Mouse (Mus musculus) frontal cortex, postnatal 25 days (tissue): ENCODE measurements around the gene Anp32b.

Experiments used
- DNase-seq, 2 experiments: peaks; one replicate each; pipeline ENCODE4 v3.0.0; 2022; ENCODE audit warnings: low spot score in 2 of 2

The Anp32b gene

DNA sequence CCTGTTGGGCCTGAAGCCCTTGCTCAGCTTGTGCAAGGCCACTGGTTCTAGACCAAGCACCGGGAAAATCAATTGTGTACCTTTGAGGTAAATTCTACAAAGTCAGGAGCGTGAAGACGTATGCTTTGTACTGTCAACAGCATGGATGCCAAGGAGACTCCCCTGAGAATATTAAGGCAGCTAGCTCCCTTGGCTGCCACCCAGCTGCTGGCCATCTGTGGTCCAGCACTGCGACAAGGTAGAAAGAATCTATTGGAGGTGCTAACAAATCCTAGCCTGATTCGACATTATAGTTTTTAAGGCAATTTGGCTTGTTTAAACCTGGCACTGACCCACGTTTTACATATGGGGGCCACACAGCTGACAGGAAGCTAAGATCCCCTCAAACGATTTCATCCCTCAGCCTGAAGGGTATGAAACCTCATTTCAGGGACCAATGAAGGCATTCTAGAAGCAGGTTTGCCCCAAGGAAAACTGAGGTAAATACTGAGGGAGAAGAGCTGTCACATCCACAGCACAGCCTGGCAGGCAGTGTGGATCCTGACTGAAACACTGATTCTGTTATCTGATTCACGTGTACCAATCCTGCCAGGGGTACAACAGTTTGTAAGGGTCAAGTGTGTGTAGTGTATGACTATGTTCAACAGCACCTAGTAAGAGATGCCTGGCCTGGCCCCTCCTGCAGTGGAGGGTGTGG lies 54.8 kb downstream of the Anp32b start:
- DNase-seq, result no peak

DNA sequence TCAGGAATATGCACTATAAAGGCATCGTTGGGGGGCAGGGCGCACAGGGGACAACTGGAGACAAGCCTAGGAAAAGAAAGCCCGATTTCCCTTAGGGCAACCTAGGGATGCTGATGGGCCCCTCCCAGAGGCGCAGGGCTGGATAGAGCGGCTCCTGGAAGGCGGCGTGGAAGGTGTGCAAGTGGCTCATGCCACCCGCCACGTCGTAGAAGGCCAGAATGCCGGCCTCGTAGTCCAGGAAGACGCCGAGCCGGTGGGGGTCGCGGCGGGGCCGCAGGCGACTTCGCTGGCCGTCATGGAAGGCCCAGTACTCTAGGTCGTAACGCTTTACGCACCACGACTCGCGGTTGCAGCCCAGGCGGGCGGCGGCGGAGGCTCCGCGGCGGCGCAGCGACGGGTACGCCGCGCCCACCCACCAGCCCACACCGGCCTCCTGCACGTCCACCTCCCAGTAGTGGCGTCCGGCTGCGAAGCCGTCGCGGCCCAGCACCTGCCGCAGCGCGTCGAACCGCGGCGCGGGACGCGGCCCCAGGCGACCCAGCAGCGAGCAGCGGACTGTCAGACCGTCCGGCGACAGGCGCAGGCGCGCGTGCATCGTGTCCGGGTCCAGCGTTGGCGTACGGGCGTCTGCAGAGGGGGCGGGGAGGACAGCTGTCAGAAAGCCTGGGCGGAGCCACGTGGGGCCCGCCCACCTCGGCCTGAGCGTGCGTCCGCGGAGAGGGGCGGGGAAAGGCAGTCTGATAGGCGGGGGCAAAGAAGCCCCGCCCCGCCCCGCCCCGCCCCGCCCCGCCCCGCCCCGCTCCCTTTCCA lies 56.3 kb downstream of the Anp32b start:
- DNase-seq, result peak; percentile 81 to 86

DNA sequence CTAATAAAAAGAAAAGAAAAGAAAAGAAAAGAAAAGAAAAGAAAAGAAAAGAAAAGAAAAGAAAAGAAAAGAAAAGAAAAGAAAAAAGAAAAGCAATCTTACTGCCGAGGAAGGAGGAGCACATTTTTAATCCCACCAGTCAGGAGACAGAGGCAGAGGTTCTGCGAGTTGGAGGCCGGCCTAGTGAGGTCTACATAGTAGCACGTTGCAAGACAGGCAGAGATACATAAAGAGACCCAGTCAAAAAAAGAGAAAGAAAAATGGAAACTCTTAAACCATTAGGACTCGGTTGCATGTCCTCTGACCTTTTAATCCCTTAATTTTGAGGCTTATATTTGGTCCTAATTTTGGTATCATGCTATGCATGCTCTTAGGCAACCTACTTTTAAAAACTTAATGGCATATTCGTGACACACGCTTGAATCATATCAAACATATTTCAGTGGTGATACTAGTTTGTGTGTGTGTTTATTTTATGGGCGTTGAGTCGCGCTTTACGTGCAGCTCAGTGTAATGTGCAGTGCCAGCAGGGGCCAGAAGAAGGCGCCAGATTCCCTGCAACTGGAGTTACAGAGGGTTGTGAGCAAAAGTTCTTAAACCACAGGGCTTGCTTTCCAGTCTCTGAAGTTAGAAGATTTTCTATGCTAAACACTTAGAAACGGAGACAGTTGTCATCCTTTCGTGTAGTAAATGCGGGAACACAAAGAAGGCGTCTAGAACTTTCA lies 57.2 kb downstream of the Anp32b start:
- DNase-seq, result peak; percentile 62 to 66

DNA sequence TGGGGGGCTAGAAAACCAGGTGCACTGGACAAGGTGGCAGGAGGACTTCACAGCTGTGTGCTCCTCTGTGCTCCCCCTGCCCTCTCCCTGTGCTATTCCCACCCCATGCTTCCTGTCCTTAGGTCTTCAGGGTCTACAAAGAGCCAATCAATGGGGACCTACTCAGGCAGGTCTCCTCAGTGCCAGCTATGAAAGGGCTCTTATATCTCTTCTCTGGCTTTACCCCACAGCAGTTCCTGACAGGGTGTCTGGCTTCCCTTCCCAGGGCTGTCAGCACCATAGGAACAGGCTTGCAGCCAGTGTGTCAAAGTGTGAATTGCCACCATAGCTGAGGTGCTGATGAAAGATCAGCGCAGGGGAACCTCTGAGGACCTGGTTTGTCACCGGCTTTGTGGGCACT lies 69.8 kb downstream of the Anp32b start:
- DNase-seq, result no peak

- DNase-seq, result no peak
These were observed 70.8 kb downstream of the Anp32b start for GRCm38 (mm10) chr4:46521457-46521856.
